Mouse (Mus musculus): Measurements from ENCODE around the gene Rab5c. TPM values are rescaled to one million over a fixed set of nuclear protein-coding genes. Genes with fewer than 3 reads are reported as not detected.
A peak's percentile ranks its signal among the peaks of the same experiment; 100 is the strongest.

Rab5c gene
- polyA plus RNA-seq, 1 experiment from 2014 or later, result 39.4 TPM

GRCm38 (mm10) chr11:100703851-100704531 is 34.0 kb downstream of the Rab5c start, which contains the start of gene Dhx58:
Gene Dhx58 (minus strand): TSS chr11:100704271.
- Histone ChIP-seq H3K4me2 (ENCODE audit: low read depth, low read length, severe bottlenecking) (no peak within 1 kb of the TSS), H3K27me3 (ENCODE audit: control insufficient read depth, insufficient read depth, low read length) (no peaks in the 10 kb centered on the region), H3K9ac (ENCODE audit: low read length) (no peak within 1 kb of the TSS), H3K4me3 (ENCODE audit: low read depth, low read length) (no peak within 1 kb of the TSS), H3K4me1 (replicated peaks; ENCODE audit: control insufficient read depth, insufficient read depth, low read length) (0 out of 2 replicates have a peak, but pooled peaks cover 2% of the 10 kb centered on the region), H3K27ac (ENCODE audit: low read depth, low read length) (no peak within 1 kb of the TSS), H3K36me3 (ENCODE audit: control insufficient read depth, insufficient read depth, low read length) (peaks cover 4% of the 10 kb centered on the region; the same call in 1 of the 2 replicates), H3K9me3 (ENCODE audit: control insufficient read depth, low read length) (no peaks in the 10 kb centered on the region)
- 66% methylated on average over 7 of the region's 7 CpGs for WGBS
- no peak for DNase-seq (ENCODE audit: low spot score)
- no peak for ATAC-seq (replicated peaks; ENCODE audit: low FRiP score)

GRCm38 (mm10) chr11:100703366-100703765 is 34.6 kb downstream of the Rab5c start:
- no peaks in the 10 kb centered on the region for H3K27me3 ChIP-seq (ENCODE audit: control insufficient read depth, insufficient read depth, low read length)
- no peak overlapping the region for H3K4me3 ChIP-seq (ENCODE audit: low read depth, low read length)
- WGBS, result 74% methylated on average over 11 of the region's 11 CpGs
- no peak overlapping the region for H3K27ac ChIP-seq (ENCODE audit: low read depth, low read length)
- H3K4me1 ChIP-seq (replicated peaks; ENCODE audit: control insufficient read depth, insufficient read depth, low read length), result 0 out of 2 replicates have a peak, but pooled peaks cover 2% of the 10 kb centered on the region
- ATAC-seq (replicated peaks; ENCODE audit: low FRiP score) (no peak), DNase-seq (ENCODE audit: low spot score) (no peak)
- H3K4me2 ChIP-seq (ENCODE audit: low read depth, low read length, severe bottlenecking), result no peak overlapping the region
- H3K9ac ChIP-seq (ENCODE audit: low read length), result no peak overlapping the region
- H3K36me3 ChIP-seq (ENCODE audit: control insufficient read depth, insufficient read depth, low read length), result peaks cover 3% of the 10 kb centered on the region; the same call in 1 of the 2 replicates
- H3K9me3 ChIP-seq (ENCODE audit: control insufficient read depth, low read length), result no peaks in the 10 kb centered on the region

GRCm38 (mm10) chr11:100702906-100703305 is 35.1 kb downstream of the Rab5c start:
- Histone ChIP-seq H3K9ac (ENCODE audit: low read length) (no peak overlapping the region), H3K4me3 (ENCODE audit: low read depth, low read length) (no peak overlapping the region), H3K27me3 (ENCODE audit: control insufficient read depth, insufficient read depth, low read length) (no peaks in the 10 kb centered on the region), H3K9me3 (ENCODE audit: control insufficient read depth, low read length) (no peaks in the 10 kb centered on the region), H3K4me2 (ENCODE audit: low read depth, low read length, severe bottlenecking) (no peak overlapping the region), H3K36me3 (ENCODE audit: control insufficient read depth, insufficient read depth, low read length) (peaks cover 3% of the 10 kb centered on the region; the same call in 1 of the 2 replicates), H3K4me1 (replicated peaks; ENCODE audit: control insufficient read depth, insufficient read depth, low read length) (0 out of 2 replicates have a peak, but pooled peaks cover 2% of the 10 kb centered on the region), H3K27ac (ENCODE audit: low read depth, low read length) (no peak overlapping the region)
- 49% methylated on average over 7 of the region's 7 CpGs for WGBS
- ATAC-seq (replicated peaks; ENCODE audit: low FRiP score), result no peak
- no peak for DNase-seq (ENCODE audit: low spot score)

GRCm38 (mm10) chr11:100702081-100702851 is 35.7 kb downstream of the Rab5c start:
- H3K4me1 ChIP-seq (replicated peaks; ENCODE audit: control insufficient read depth, insufficient read depth, low read length), result 0 out of 2 replicates have a peak, but pooled peaks cover 2% of the 10 kb centered on the region
- 0 out of 2 replicates have a peak, but pooled peaks have one; percentile 46 for ATAC-seq (replicated peaks; ENCODE audit: low FRiP score)
- peak; percentile 75 for DNase-seq (ENCODE audit: low spot score)
- no peak overlapping the region for H3K4me2 ChIP-seq (ENCODE audit: low read depth, low read length, severe bottlenecking)
- no peaks in the 10 kb centered on the region for H3K27me3 ChIP-seq (ENCODE audit: control insufficient read depth, insufficient read depth, low read length)
- peaks cover 3% of the 10 kb centered on the region; the same call in 1 of the 2 replicates for H3K36me3 ChIP-seq (ENCODE audit: control insufficient read depth, insufficient read depth, low read length)
- no peaks in the 10 kb centered on the region for H3K9me3 ChIP-seq (ENCODE audit: control insufficient read depth, low read length)
- WGBS, result 35% methylated on average over 19 of the region's 19 CpGs
- H3K27ac ChIP-seq (ENCODE audit: low read depth, low read length), result no peak overlapping the region
- no peak overlapping the region for H3K9ac ChIP-seq (ENCODE audit: low read length)
- no peak overlapping the region for H3K4me3 ChIP-seq (ENCODE audit: low read depth, low read length)

GRCm38 (mm10) chr11:100701301-100701700 is 36.7 kb downstream of the Rab5c start:
- DNase-seq (ENCODE audit: low spot score), result peak; percentile 69
- Histone ChIP-seq H3K27ac (ENCODE audit: low read depth, low read length) (no peak overlapping the region), H3K27me3 (ENCODE audit: control insufficient read depth, insufficient read depth, low read length) (no peaks in the 10 kb centered on the region), H3K36me3 (ENCODE audit: control insufficient read depth, insufficient read depth, low read length) (peaks cover 1% of the 10 kb centered on the region; the same call in 1 of the 2 replicates), H3K4me3 (ENCODE audit: low read depth, low read length) (no peak overlapping the region), H3K9me3 (ENCODE audit: control insufficient read depth, low read length) (no peaks in the 10 kb centered on the region), H3K9ac (ENCODE audit: low read length) (peak overlapping the region; percentile 17; the same call in 1 of the 2 replicates), H3K4me1 (replicated peaks; ENCODE audit: control insufficient read depth, insufficient read depth, low read length) (0 out of 2 replicates have a peak, but pooled peaks cover 2% of the 10 kb centered on the region), H3K4me2 (ENCODE audit: low read depth, low read length, severe bottlenecking) (peak overlapping the region; percentile 41)
- 3% methylated on average over 14 of the region's 14 CpGs for WGBS
- ATAC-seq (replicated peaks; ENCODE audit: low FRiP score), result no peak

- Histone ChIP-seq H3K4me2 (ENCODE audit: low read depth, low read length, severe bottlenecking) (peak overlapping the region; percentile 41; the same call in 1 of the 2 replicates), H3K4me1 (replicated peaks; ENCODE audit: control insufficient read depth, insufficient read depth, low read length) (0 out of 2 replicates have a peak, but pooled peaks cover 2% of the 10 kb centered on the region), H3K27me3 (ENCODE audit: control insufficient read depth, insufficient read depth, low read length) (no peaks in the 10 kb centered on the region), H3K36me3 (ENCODE audit: control insufficient read depth, insufficient read depth, low read length) (no peaks in the 10 kb centered on the region; the same call in 1 of the 2 replicates), H3K9me3 (ENCODE audit: control insufficient read depth, low read length) (no peaks in the 10 kb centered on the region), H3K27ac (ENCODE audit: low read depth, low read length) (no peak overlapping the region), H3K4me3 (ENCODE audit: low read depth, low read length) (no peak overlapping the region), H3K9ac (ENCODE audit: low read length) (no peak overlapping the region)
- no peak for DNase-seq (ENCODE audit: low spot score)
- no peak for ATAC-seq (replicated peaks; ENCODE audit: low FRiP score)
- 72% methylated on average over 3 of the region's 3 CpGs for WGBS
These were observed 37.3 kb downstream of the Rab5c start for GRCm38 (mm10) chr11:100700710-100701109.

- Histone ChIP-seq H3K4me1 (replicated peaks; ENCODE audit: control insufficient read depth, insufficient read depth, low read length) (peaks cover 2% of the 10 kb centered on the region; the same call in 1 of the 2 replicates), H3K9me3 (ENCODE audit: control insufficient read depth, low read length) (no peaks in the 10 kb centered on the region), H3K4me2 (ENCODE audit: low read depth, low read length, severe bottlenecking) (no peak overlapping the region), H3K4me3 (ENCODE audit: low read depth, low read length) (no peak overlapping the region), H3K9ac (ENCODE audit: low read length) (no peak overlapping the region), H3K36me3 (ENCODE audit: control insufficient read depth, insufficient read depth, low read length) (no peaks in the 10 kb centered on the region), H3K27ac (ENCODE audit: low read depth, low read length) (no peak overlapping the region), H3K27me3 (ENCODE audit: control insufficient read depth, insufficient read depth, low read length) (peaks cover 4% of the 10 kb centered on the region; the same call in 1 of the 2 replicates)
- 80% methylated on average over 7 of the region's 7 CpGs for WGBS
- no peak for ATAC-seq (replicated peaks; ENCODE audit: low FRiP score)
- no peak for DNase-seq (ENCODE audit: low spot score)
These were observed 40.1 kb downstream of the Rab5c start for GRCm38 (mm10) chr11:100697921-100698320.

GRCm38 (mm10) chr11:100694926-100695325 is 43.1 kb downstream of the Rab5c start:
- H3K27ac ChIP-seq (ENCODE audit: low read depth, low read length), result no peak overlapping the region
- DNase-seq (ENCODE audit: low spot score), result peak; percentile 89
- H3K4me1 ChIP-seq (replicated peaks; ENCODE audit: control insufficient read depth, insufficient read depth, low read length), result no peaks in the 10 kb centered on the region; the same call in 1 of the 2 replicates
- H3K4me2 ChIP-seq (ENCODE audit: low read depth, low read length, severe bottlenecking), result no peak overlapping the region
- ATAC-seq (replicated peaks; ENCODE audit: low FRiP score), result no peak
- H3K27me3 ChIP-seq (ENCODE audit: control insufficient read depth, insufficient read depth, low read length), result peaks cover 10% of the 10 kb centered on the region; the same call in 1 of the 2 replicates
- no peaks in the 10 kb centered on the region for H3K9me3 ChIP-seq (ENCODE audit: control insufficient read depth, low read length)
- H3K4me3 ChIP-seq (ENCODE audit: low read depth, low read length), result no peak overlapping the region
- no peak overlapping the region for H3K9ac ChIP-seq (ENCODE audit: low read length)
- 44% methylated on average over 5 of the region's 5 CpGs for WGBS
- no peaks in the 10 kb centered on the region for H3K36me3 ChIP-seq (ENCODE audit: control insufficient read depth, insufficient read depth, low read length)

All from forebrain, embryonic 11.5 days (tissue).